Mouse (Mus musculus): ENCODE measurements at regions not wholly inside any gene's neighbourhood (a gene's known extent, or its start where the extent isn't known, plus 50 kb on each side); places are given as distances from the start of the nearest gene placed in this dataset.

GRCm38 (mm10) chr2:178711587-178712080 is 281.3 kb downstream of the Cdh26 start:
- H3K9me3 ChIP-seq: no peaks in the 10 kb centered on the region
- WGBS: 29% methylated on average over 5 of the region's 5 CpGs
- ATAC-seq (ENCODE audit: insufficient number of reproducible peaks, insufficient read depth, low FRiP score, low TSS enrichment, low read depth): no peak

GRCm38 (mm10) chr2:178712391-178712892 is 282.1 kb downstream of the Cdh26 start:
- no peaks in the 10 kb centered on the region for H3K9me3 ChIP-seq
- H3K4me2 ChIP-seq: no peak overlapping the region
- H3K27ac ChIP-seq: no peak overlapping the region
- no peaks in the 10 kb centered on the region for H3K27me3 ChIP-seq
- WGBS: 63% methylated on average over 9 of the region's 9 CpGs
- H3K9ac ChIP-seq (replicated peaks): no peak overlapping the region
- ATAC-seq (ENCODE audit: insufficient number of reproducible peaks, insufficient read depth, low FRiP score, low TSS enrichment, low read depth): no peak
- H3K36me3 ChIP-seq: no peaks in the 10 kb centered on the region
- H3K4me3 ChIP-seq (replicated peaks): no peak overlapping the region
- H3K4me1 ChIP-seq (replicated peaks): 0 out of 2 replicates have a peak, but pooled peaks cover 9% of the 10 kb centered on the region

More at GRCm38 (mm10) chr2:178711587-178712080, 281.3 kb downstream of the Cdh26 start:
- H3K4me3 ChIP-seq (replicated peaks): no peak overlapping the region
- no peak overlapping the region for H3K4me2 ChIP-seq
- H3K4me1 ChIP-seq (replicated peaks): 0 out of 2 replicates have a peak, but pooled peaks cover 9% of the 10 kb centered on the region
- no peak overlapping the region for H3K9ac ChIP-seq (replicated peaks)
- H3K27ac ChIP-seq: no peak overlapping the region
- no peaks in the 10 kb centered on the region for H3K27me3 ChIP-seq
- no peaks in the 10 kb centered on the region for H3K36me3 ChIP-seq

GRCm38 (mm10) chr2:178715500-178716245 is 285.3 kb downstream of the Cdh26 start:
- Histone ChIP-seq H3K27me3 (no peaks in the 10 kb centered on the region), H3K27ac (no peak overlapping the region), H3K4me3 (replicated peaks) (no peak overlapping the region), H3K36me3 (no peaks in the 10 kb centered on the region), H3K9ac (replicated peaks) (no peak overlapping the region), H3K9me3 (no peaks in the 10 kb centered on the region), H3K4me1 (replicated peaks) (0 out of 2 replicates have a peak, but pooled peaks cover 9% of the 10 kb centered on the region), H3K4me2 (no peak overlapping the region)
- 76% methylated on average over 5 of the region's 5 CpGs for WGBS
- no peak for ATAC-seq (ENCODE audit: insufficient number of reproducible peaks, insufficient read depth, low FRiP score, low TSS enrichment, low read depth)

- 82% methylated on average over 5 of the region's 5 CpGs for WGBS
- Histone ChIP-seq H3K4me1 (replicated peaks) (no peaks in the 10 kb centered on the region), H3K4me2 (no peak overlapping the region), H3K9ac (replicated peaks) (no peak overlapping the region), H3K9me3 (no peaks in the 10 kb centered on the region), H3K27ac (no peak overlapping the region), H3K27me3 (no peaks in the 10 kb centered on the region), H3K36me3 (no peaks in the 10 kb centered on the region), H3K4me3 (replicated peaks) (no peak overlapping the region)
- ATAC-seq (ENCODE audit: insufficient number of reproducible peaks, insufficient read depth, low FRiP score, low TSS enrichment, low read depth): no peak
Observed at GRCm38 (mm10) chr2:178718048-178718447, 287.7 kb downstream of the Cdh26 start.

- no peak for ATAC-seq (ENCODE audit: insufficient number of reproducible peaks, insufficient read depth, low FRiP score, low TSS enrichment, low read depth)
Observed at GRCm38 (mm10) chr2:178723455-178723854, 293.1 kb downstream of the Cdh26 start.

GRCm38 (mm10) chr2:178724228-178724627 is 293.9 kb downstream of the Cdh26 start:
- no peak for ATAC-seq (ENCODE audit: insufficient number of reproducible peaks, insufficient read depth, low FRiP score, low TSS enrichment, low read depth)

More at GRCm38 (mm10) chr2:178723455-178723854, 293.1 kb downstream of the Cdh26 start:
- Histone ChIP-seq H3K27me3 (no peaks in the 10 kb centered on the region), H3K4me1 (replicated peaks) (peaks cover 11% of the 10 kb centered on the region), H3K4me3 (replicated peaks) (no peak overlapping the region), H3K9ac (replicated peaks) (no peak overlapping the region), H3K9me3 (no peaks in the 10 kb centered on the region), H3K4me2 (no peak overlapping the region), H3K27ac (no peak overlapping the region), H3K36me3 (no peaks in the 10 kb centered on the region)
- WGBS: 62% methylated on average over 3 of the region's 3 CpGs

GRCm38 (mm10) chr2:178727930-178728793 is 297.8 kb downstream of the Cdh26 start:
- Histone ChIP-seq H3K9ac (replicated peaks) (no peak overlapping the region), H3K27ac (no peak overlapping the region), H3K36me3 (no peaks in the 10 kb centered on the region), H3K4me2 (peak overlapping the region; percentile 37), H3K27me3 (0 out of 2 replicates have a peak, but pooled peaks cover 6% of the 10 kb centered on the region), H3K4me3 (replicated peaks) (no peak overlapping the region), H3K4me1 (replicated peaks) (peaks cover 17% of the 10 kb centered on the region), H3K9me3 (no peaks in the 10 kb centered on the region)
- no peak for ATAC-seq (ENCODE audit: insufficient number of reproducible peaks, insufficient read depth, low FRiP score, low TSS enrichment, low read depth)
- WGBS: 4% methylated on average over 17 of the region's 17 CpGs

More at GRCm38 (mm10) chr2:178724228-178724627, 293.9 kb downstream of the Cdh26 start:
- H3K4me3 ChIP-seq (replicated peaks): no peak overlapping the region
- no peak overlapping the region for H3K4me2 ChIP-seq
- no peak overlapping the region for H3K9ac ChIP-seq (replicated peaks)
- H3K27ac ChIP-seq: no peak overlapping the region
- 0 out of 2 replicates have a peak, but pooled peaks cover 2% of the 10 kb centered on the region for H3K27me3 ChIP-seq
- WGBS: 16% methylated on average over 5 of the region's 5 CpGs
- H3K36me3 ChIP-seq: no peaks in the 10 kb centered on the region
- H3K9me3 ChIP-seq: no peaks in the 10 kb centered on the region
- H3K4me1 ChIP-seq (replicated peaks): peaks cover 17% of the 10 kb centered on the region

- Histone ChIP-seq H3K27me3 (0 out of 2 replicates have a peak, but pooled peaks cover 6% of the 10 kb centered on the region), H3K27ac (no peak overlapping the region), H3K4me2 (peak overlapping the region; percentile 37), H3K36me3 (no peaks in the 10 kb centered on the region), H3K4me1 (replicated peaks) (peaks cover 17% of the 10 kb centered on the region), H3K9ac (replicated peaks) (no peak overlapping the region), H3K4me3 (replicated peaks) (no peak overlapping the region), H3K9me3 (no peaks in the 10 kb centered on the region)
- WGBS: 4% methylated on average over 7 of the region's 7 CpGs
- ATAC-seq (ENCODE audit: insufficient number of reproducible peaks, insufficient read depth, low FRiP score, low TSS enrichment, low read depth): no peak
Observed at GRCm38 (mm10) chr2:178728794-178729120, 298.4 kb downstream of the Cdh26 start.

GRCm38 (mm10) chr2:178735099-178735498 is 304.8 kb downstream of the Cdh26 start:
- Histone ChIP-seq H3K36me3 (no peaks in the 10 kb centered on the region), H3K27ac (no peak overlapping the region), H3K9me3 (no peaks in the 10 kb centered on the region), H3K4me1 (replicated peaks) (no peaks in the 10 kb centered on the region), H3K4me3 (replicated peaks) (no peak overlapping the region), H3K4me2 (no peak overlapping the region), H3K27me3 (no peaks in the 10 kb centered on the region; the same call in 1 of the 2 replicates), H3K9ac (replicated peaks) (no peak overlapping the region)
- no peak; the same call in 1 of the 2 replicates for ATAC-seq (ENCODE audit: insufficient number of reproducible peaks, insufficient read depth, low FRiP score, low TSS enrichment, low read depth)
- 8% methylated on average over 2 of the region's 2 CpGs for WGBS

GRCm38 (mm10) chr2:178744617-178745016 is 314.3 kb downstream of the Cdh26 start:
- Histone ChIP-seq H3K27ac (no peak overlapping the region), H3K9ac (replicated peaks) (no peak overlapping the region), H3K4me1 (replicated peaks) (no peaks in the 10 kb centered on the region), H3K36me3 (no peaks in the 10 kb centered on the region), H3K4me2 (no peak overlapping the region), H3K4me3 (replicated peaks) (no peak overlapping the region), H3K27me3 (no peaks in the 10 kb centered on the region), H3K9me3 (no peaks in the 10 kb centered on the region)
- 77% methylated on average over 4 of the region's 4 CpGs for WGBS
- no peak for ATAC-seq (ENCODE audit: insufficient number of reproducible peaks, insufficient read depth, low FRiP score, low TSS enrichment, low read depth)

Measured in limb, embryonic 12.5 days (tissue).